Mouse (Mus musculus): ENCODE data around the gene Mrvi1. TPM values are rescaled to one million over a fixed set of nuclear protein-coding genes. Genes with fewer than 3 reads are reported as not detected.
A peak's percentile ranks its signal among the peaks of the same experiment; 100 is the strongest.

Mrvi1 gene
- total RNA-seq, 2 experiments from 2014 or later: 10.8 to 16.3 TPM

GRCm38 (mm10) chr7:110982764-110983163 is 503 bp upstream of the Mrvi1 start:
- peak; percentile 63 to 78 for DNase-seq

GRCm38 (mm10) chr7:110981036-110981435 is 1.2 kb downstream of the Mrvi1 start:
- no peak for DNase-seq

- DNase-seq: no peak
Observed at GRCm38 (mm10) chr7:110977699-110978392, 4.4 kb downstream of the Mrvi1 start.

- no peak for DNase-seq
Observed at GRCm38 (mm10) chr7:110973450-110973849, 8.8 kb downstream of the Mrvi1 start.

- DNase-seq: no peak
Observed at GRCm38 (mm10) chr7:110972796-110973195, 9.5 kb downstream of the Mrvi1 start.

GRCm38 (mm10) chr7:110967373-110967772 is 14.9 kb downstream of the Mrvi1 start:
- no peak for DNase-seq

GRCm38 (mm10) chr7:110966853-110967252 is 15.4 kb downstream of the Mrvi1 start:
- DNase-seq: no peak

- DNase-seq: no peak
Observed at GRCm38 (mm10) chr7:110965387-110965786, 16.9 kb downstream of the Mrvi1 start.

GRCm38 (mm10) chr7:110963655-110963997 is 18.6 kb downstream of the Mrvi1 start:
- DNase-seq: no peak

- no peak for DNase-seq
Observed at GRCm38 (mm10) chr7:110962943-110963654, 19.2 kb downstream of the Mrvi1 start.

GRCm38 (mm10) chr7:110962497-110962896 is 19.8 kb downstream of the Mrvi1 start:
- no peak for DNase-seq

GRCm38 (mm10) chr7:110956422-110957170 is 25.7 kb downstream of the Mrvi1 start:
- no peak for DNase-seq

GRCm38 (mm10) chr7:110955576-110955975 is 26.7 kb downstream of the Mrvi1 start:
- no peak for DNase-seq

- DNase-seq: no peak
Observed at GRCm38 (mm10) chr7:110954072-110954858, 28.0 kb downstream of the Mrvi1 start.

- peak; percentile 61 to 76 for DNase-seq
Observed at GRCm38 (mm10) chr7:110953210-110953609, 29.1 kb downstream of the Mrvi1 start.

GRCm38 (mm10) chr7:110950621-110950925 is 31.7 kb downstream of the Mrvi1 start:
- DNase-seq: no peak

GRCm38 (mm10) chr7:110949785-110950620 is 32.3 kb downstream of the Mrvi1 start:
- DNase-seq: peak in 1 of 2 experiments; percentile 33

- no peak for DNase-seq
Observed at GRCm38 (mm10) chr7:110948579-110948978, 33.7 kb downstream of the Mrvi1 start.

GRCm38 (mm10) chr7:110947616-110948015 is 34.6 kb downstream of the Mrvi1 start:
- no peak for DNase-seq

GRCm38 (mm10) chr7:110946731-110947130 is 35.5 kb downstream of the Mrvi1 start:
- DNase-seq: no peak

GRCm38 (mm10) chr7:110944321-110944720 is 37.9 kb downstream of the Mrvi1 start:
- no peak for DNase-seq
